Mouse (Mus musculus) fat pad, adult 2 months (tissue): ENCODE data around the gene Tspo2.

ENCODE experiments used
- DNase-seq: peaks from one replicate; pipeline ENCODE4 v3.0.0-alpha.2; 2011; ENCODE audit warnings: low read depth, low spot score; ENCODE audit errors: extremely low read depth

Gene Tspo2

GRCm38 (mm10) chr17:48419571-48419970, 31.8 kb downstream of the Tspo2 start:
- DNase-seq = no peak

- DNase-seq = no peak
Observed at GRCm38 (mm10) chr17:48418781-48419180, 32.5 kb downstream of the Tspo2 start.

GRCm38 (mm10) chr17:48418174-48418573, 33.1 kb downstream of the Tspo2 start:
- DNase-seq = no peak

- no peak for DNase-seq
Observed at GRCm38 (mm10) chr17:48417521-48417920, 33.8 kb downstream of the Tspo2 start.

GRCm38 (mm10) chr17:48416425-48417195, 34.7 kb downstream of the Tspo2 start:
- DNase-seq = no peak

- no peak for DNase-seq
Observed at GRCm38 (mm10) chr17:48416011-48416410, 35.3 kb downstream of the Tspo2 start.

GRCm38 (mm10) chr17:48411241-48411640, 40.1 kb downstream of the Tspo2 start:
- DNase-seq = no peak

GRCm38 (mm10) chr17:48410299-48410785, 41.0 kb downstream of the Tspo2 start:
- no peak for DNase-seq

GRCm38 (mm10) chr17:48409380-48410298, 41.7 kb downstream of the Tspo2 start, which contains the start of the genes Nfya and Oard1:
TSS of gene Nfya (minus strand) at chr17:48409906.
TSS of gene Oard1 (plus strand) at chr17:48410014.
- DNase-seq = peak; percentile 81

- DNase-seq = no peak
Observed at GRCm38 (mm10) chr17:48408526-48409291, 42.6 kb downstream of the Tspo2 start.

- DNase-seq = no peak
Observed at GRCm38 (mm10) chr17:48407910-48408525, 43.3 kb downstream of the Tspo2 start.

- no peak for DNase-seq
Observed at GRCm38 (mm10) chr17:48407154-48407553, 44.2 kb downstream of the Tspo2 start.

- DNase-seq = no peak
Observed at GRCm38 (mm10) chr17:48404706-48405105, 46.6 kb downstream of the Tspo2 start.

GRCm38 (mm10) chr17:48403848-48404247, 47.5 kb downstream of the Tspo2 start:
- DNase-seq = no peak

- no peak for DNase-seq
Observed at GRCm38 (mm10) chr17:48402751-48403150, 48.6 kb downstream of the Tspo2 start.

GRCm38 (mm10) chr17:48401710-48402109, 49.6 kb downstream of the Tspo2 start:
- DNase-seq = no peak
